Mouse (Mus musculus) hindbrain, embryonic 16.5 days (tissue): Measurements from ENCODE around the gene Xrcc6. TPM values are rescaled to one million over a fixed set of nuclear protein-coding genes. Genes with fewer than 3 reads are reported as not detected.

Experiments
- ATAC-seq: fragments of 200-750 bp; cut with Nextera tagmentation; 2 replicates; pipeline ENCODE4 v1.8.0; 2017; ENCODE audit warnings: moderate TSS enrichment, moderate library complexity
- H3K27ac ChIP-seq: fragments of 300-500 bp; sonication (generic); 2 replicates; pipeline ENCODE4 v1.5.1; 2014; ENCODE audit warnings: low read depth, mild to moderate bottlenecking, control low read depth, low read length, moderate library complexity
- H3K27me3 ChIP-seq: fragments of 300-500 bp; sonication (generic); replicated peaks from 2 replicates; pipeline ENCODE4 v1.6.1; 2014; ENCODE audit warnings: low read length; ENCODE audit not compliant: control insufficient read depth, insufficient read depth
- H3K36me3 ChIP-seq: fragments of 300-500 bp; sonication (generic); 2 replicates; pipeline ENCODE4 v1.6.1; 2014; ENCODE audit warnings: mild to moderate bottlenecking, low read length, moderate library complexity, mixed read lengths; ENCODE audit not compliant: control insufficient read depth, insufficient read depth
- H3K4me1 ChIP-seq: fragments of 300-500 bp; sonication (generic); 2 replicates; pipeline ENCODE4 v1.6.1; 2014; ENCODE audit warnings: low read depth, low read length; ENCODE audit not compliant: control insufficient read depth, insufficient read depth
- H3K4me2 ChIP-seq: fragments of 300-500 bp; sonication (generic); 2 replicates; pipeline ENCODE4 v1.6.1; 2014; ENCODE audit warnings: mild to moderate bottlenecking, low read length, control low read depth, moderate library complexity
- H3K4me3 ChIP-seq: fragments of 300-500 bp; sonication (generic); 2 replicates; pipeline ENCODE4 v1.5.1; 2014; ENCODE audit warnings: mild to moderate bottlenecking, low read length, control low read depth, moderate library complexity
- H3K9ac ChIP-seq: fragments of 300-500 bp; sonication (generic); 2 replicates; pipeline ENCODE4 v1.6.1; 2014; ENCODE audit warnings: low read depth, mild to moderate bottlenecking, control low read depth, low read length, moderate library complexity
- H3K9me3 ChIP-seq: fragments of 300-500 bp; sonication (generic); 2 replicates; pipeline ENCODE4 v1.6.1; 2014; ENCODE audit warnings: mild to moderate bottlenecking, low read length, moderate library complexity; ENCODE audit not compliant: control insufficient read depth
- WGBS: fragments of 180-500 bp; shearing (Covaris S2); extraction: QIAGEN DNeasy Blood & Tissue Kit; methylation state at CpG from one replicate; pipeline ENCODE4 v1.1.7; 2014; 5-methylcytosine and 5-hydroxymethylcytosine counted together
- polyA plus RNA-seq: library from polyadenylated mRNA; unstranded; fragments of >200 nt; fragmentation: Nextera tagmentation; extraction: Ambion mirVana; gene quantifications from 2 replicates; pipeline ENCODE4 v1.2.1, GENCODE M21; 2015

Xrcc6 gene
- polyA plus RNA-seq, 1 experiment from 2014 or later = 44.4 TPM

GRCm38 (mm10) chr15:82011947-82012346, 24.3 kb downstream of the Xrcc6 start:
- Histone ChIP-seq H3K4me2 (no peak overlapping the region), H3K4me3 (no peak overlapping the region), H3K9me3 (no peaks in the 10 kb centered on the region), H3K27me3 (no peaks in the 10 kb centered on the region), H3K4me1 (peaks cover 12% of the 10 kb centered on the region), H3K27ac (no peak overlapping the region), H3K9ac (no peak overlapping the region), H3K36me3 (no peaks in the 10 kb centered on the region)
- WGBS = 92% methylated on average over 6 of the region's 6 CpGs
- ATAC-seq = no peak

GRCm38 (mm10) chr15:82014745-82015391, 27.2 kb downstream of the Xrcc6 start:
- Histone ChIP-seq H3K9me3 (no peaks in the 10 kb centered on the region), H3K4me1 (peaks cover 14% of the 10 kb centered on the region), H3K36me3 (0 out of 2 replicates have a peak, but pooled peaks cover 3% of the 10 kb centered on the region), H3K27me3 (no peaks in the 10 kb centered on the region), H3K4me2 (peak overlapping the region; percentile 70), H3K9ac (peak overlapping the region; percentile 96), H3K4me3 (peak overlapping the region; percentile 96), H3K27ac (no peak overlapping the region)
- 20% methylated on average over 9 of the region's 9 CpGs for WGBS
- no peak for ATAC-seq

GRCm38 (mm10) chr15:82015392-82016100, 27.9 kb downstream of the Xrcc6 start:
- 0 out of 2 replicates have a peak, but pooled peaks cover 4% of the 10 kb centered on the region for H3K36me3 ChIP-seq

GRCm38 (mm10) chr15:82016101-82016808, 28.6 kb downstream of the Xrcc6 start:
- H3K4me2 ChIP-seq = peak overlapping the region; percentile 70
- WGBS = 0% methylated on average over 49 of the region's 53 CpGs
- H3K27me3 ChIP-seq = no peaks in the 10 kb centered on the region

More at GRCm38 (mm10) chr15:82015392-82016100, 27.9 kb downstream of the Xrcc6 start:
- Histone ChIP-seq H3K9ac (peak overlapping the region; percentile 96), H3K9me3 (no peaks in the 10 kb centered on the region), H3K4me1 (peaks cover 14% of the 10 kb centered on the region), H3K27ac (peak overlapping the region; percentile 89), H3K4me3 (peak overlapping the region; percentile 96), H3K4me2 (peak overlapping the region; percentile 70), H3K27me3 (no peaks in the 10 kb centered on the region)
- peak; percentile 0 for ATAC-seq
- WGBS = under 1% methylated on average over 39 of the region's 39 CpGs

GRCm38 (mm10) chr15:82016830-82017229, 29.2 kb downstream of the Xrcc6 start:
- H3K4me3 ChIP-seq = peak overlapping the region; percentile 96
- H3K4me2 ChIP-seq = peak overlapping the region; percentile 69
- H3K27me3 ChIP-seq = no peaks in the 10 kb centered on the region
- H3K4me1 ChIP-seq = peaks cover 14% of the 10 kb centered on the region
- peak overlapping the region; percentile 85 for H3K27ac ChIP-seq
- peaks cover 8% of the 10 kb centered on the region for H3K36me3 ChIP-seq
- ATAC-seq = no peak
- peak overlapping the region; percentile 83 for H3K9ac ChIP-seq
- WGBS = 26% methylated on average over 6 of the region's 6 CpGs
- H3K9me3 ChIP-seq = no peaks in the 10 kb centered on the region

More at GRCm38 (mm10) chr15:82016101-82016808, 28.6 kb downstream of the Xrcc6 start:
- Histone ChIP-seq H3K9ac (peak overlapping the region; percentile 96), H3K4me3 (peak overlapping the region; percentile 96), H3K36me3 (peaks cover 5% of the 10 kb centered on the region), H3K27ac (peak overlapping the region; percentile 89), H3K4me1 (peaks cover 14% of the 10 kb centered on the region), H3K9me3 (no peaks in the 10 kb centered on the region)
- ATAC-seq = peak; percentile 98

- peaks cover 14% of the 10 kb centered on the region for H3K4me1 ChIP-seq
- 77% methylated on average over 4 of the region's 4 CpGs for WGBS
- no peaks in the 10 kb centered on the region for H3K27me3 ChIP-seq
- no peak for ATAC-seq
- no peak overlapping the region for H3K4me3 ChIP-seq
- peaks cover 8% of the 10 kb centered on the region for H3K36me3 ChIP-seq
- H3K27ac ChIP-seq = no peak overlapping the region
- no peaks in the 10 kb centered on the region for H3K9me3 ChIP-seq
- no peak overlapping the region for H3K9ac ChIP-seq
- no peak overlapping the region for H3K4me2 ChIP-seq
These were observed 29.8 kb downstream of the Xrcc6 start for GRCm38 (mm10) chr15:82017461-82017860.

- no peak overlapping the region for H3K27ac ChIP-seq
- no peaks in the 10 kb centered on the region for H3K9me3 ChIP-seq
- ATAC-seq = no peak
- peaks cover 11% of the 10 kb centered on the region for H3K4me1 ChIP-seq
- no peak overlapping the region for H3K4me2 ChIP-seq
- no peak overlapping the region for H3K9ac ChIP-seq
- H3K36me3 ChIP-seq = peaks cover 19% of the 10 kb centered on the region
- H3K27me3 ChIP-seq = no peaks in the 10 kb centered on the region
- no peak overlapping the region for H3K4me3 ChIP-seq
- 83% methylated on average over 3 of the region's 3 CpGs for WGBS
These were observed 31.7 kb downstream of the Xrcc6 start for GRCm38 (mm10) chr15:82019288-82019687.

- Histone ChIP-seq H3K27me3 (no peaks in the 10 kb centered on the region), H3K4me1 (no peaks in the 10 kb centered on the region), H3K36me3 (peaks cover 47% of the 10 kb centered on the region), H3K9me3 (no peaks in the 10 kb centered on the region), H3K27ac (no peak overlapping the region), H3K9ac (no peak overlapping the region), H3K4me2 (no peak overlapping the region), H3K4me3 (no peak overlapping the region)
- WGBS = 85% methylated on average over 13 of the region's 13 CpGs
- ATAC-seq = no peak
These were observed 35.0 kb downstream of the Xrcc6 start for GRCm38 (mm10) chr15:82022535-82023088.
